Mouse (Mus musculus): ENCODE data around the gene Prpf19. TPM values are rescaled to one million over a fixed set of nuclear protein-coding genes. Genes with fewer than 3 reads are reported as not detected.
A peak's percentile ranks its signal among the peaks of the same experiment; 100 is the strongest.

Gene Prpf19
- 100 to 1,000 TPM; 198 to 199 TPM for total RNA-seq (2021)

DNA sequence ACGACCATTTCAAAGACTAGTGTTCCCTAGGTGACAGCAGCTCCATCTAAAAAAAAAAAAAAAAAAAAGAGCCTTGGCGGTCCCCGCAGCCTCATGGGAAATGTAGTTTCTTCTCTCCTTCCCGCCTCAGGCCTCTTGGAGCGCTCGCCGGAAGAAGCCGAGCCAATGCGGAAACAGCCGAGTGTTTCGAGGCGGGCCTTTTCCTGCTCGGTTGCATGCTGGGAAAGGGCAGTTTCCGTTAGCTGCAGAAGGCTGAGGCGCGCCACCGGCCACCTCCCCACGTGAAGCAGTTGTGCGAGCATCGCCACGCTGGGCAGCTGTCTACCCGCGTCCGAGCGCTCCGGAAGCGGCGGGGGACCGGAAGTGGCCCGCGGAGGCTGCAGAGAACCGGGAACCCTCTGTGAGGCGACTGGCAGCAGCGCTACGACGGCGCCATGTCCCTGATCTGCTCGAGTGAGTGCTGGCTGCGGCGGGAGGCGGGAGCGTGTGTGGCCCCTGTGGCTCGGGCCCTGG is at the start of gene Prpf19:
TSS of gene Prpf19 (plus strand) at position 216 of the 513 bp plus-strand sequence.
- DNase-seq (ENCODE audit: extremely low spot score in 1 of 2, low spot score in 2 of 2) = peak; percentile 97 to 98
- intact Hi-C loops (cut with DNase I) = loop anchor here (5.0 kb wide), 1 partner anchor 52 kb away; the partner anchor contains the start of gene Ccdc86

DNA sequence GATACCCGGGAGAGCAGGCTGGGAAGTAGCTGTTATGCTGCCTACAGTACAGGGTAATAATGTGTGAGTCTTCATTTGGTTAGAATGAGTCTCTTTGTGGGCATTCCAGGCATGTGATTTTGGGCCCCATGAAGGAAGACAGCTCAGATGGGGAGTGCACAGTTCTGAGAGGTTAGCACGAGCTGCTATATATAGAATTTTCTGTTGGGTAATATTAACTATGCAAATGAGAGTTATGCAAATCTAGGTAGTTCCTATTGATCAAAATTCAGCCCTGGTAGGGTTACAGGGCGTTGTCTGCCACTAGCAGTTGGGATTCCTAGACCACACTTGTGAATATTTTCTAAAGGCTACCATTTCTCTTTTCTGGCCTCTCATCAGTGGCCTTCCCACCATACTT is 49.6 kb upstream of the Prpf19 start:
- DNase-seq (ENCODE audit: extremely low spot score in 1 of 2, low spot score in 2 of 2) = no peak
- intact Hi-C loops (cut with DNase I) = no loop called here

- intact Hi-C loops (cut with DNase I) = no loop called here
- DNase-seq (ENCODE audit: extremely low spot score in 1 of 2, low spot score in 2 of 2) = no peak
Observed at GRCm38 (mm10) chr19:10846150-10846549, 48.9 kb upstream of the Prpf19 start.

GRCm38 (mm10) chr19:10847311-10848087 is 47.5 kb upstream of the Prpf19 start:
- intact Hi-C loops (cut with DNase I) = no loop called here
- peak in 1 of 2 experiments; percentile 45 for DNase-seq (ENCODE audit: extremely low spot score in 1 of 2, low spot score in 2 of 2)

GRCm38 (mm10) chr19:10855422-10855821 is 39.6 kb upstream of the Prpf19 start:
- DNase-seq (ENCODE audit: extremely low spot score in 1 of 2, low spot score in 2 of 2) = no peak
- intact Hi-C loops (cut with DNase I) = no loop called here

- DNase-seq (ENCODE audit: extremely low spot score in 1 of 2, low spot score in 2 of 2) = no peak
- intact Hi-C loops (cut with DNase I) = no loop called here
Observed at GRCm38 (mm10) chr19:10856520-10856919, 38.5 kb upstream of the Prpf19 start.

DNA sequence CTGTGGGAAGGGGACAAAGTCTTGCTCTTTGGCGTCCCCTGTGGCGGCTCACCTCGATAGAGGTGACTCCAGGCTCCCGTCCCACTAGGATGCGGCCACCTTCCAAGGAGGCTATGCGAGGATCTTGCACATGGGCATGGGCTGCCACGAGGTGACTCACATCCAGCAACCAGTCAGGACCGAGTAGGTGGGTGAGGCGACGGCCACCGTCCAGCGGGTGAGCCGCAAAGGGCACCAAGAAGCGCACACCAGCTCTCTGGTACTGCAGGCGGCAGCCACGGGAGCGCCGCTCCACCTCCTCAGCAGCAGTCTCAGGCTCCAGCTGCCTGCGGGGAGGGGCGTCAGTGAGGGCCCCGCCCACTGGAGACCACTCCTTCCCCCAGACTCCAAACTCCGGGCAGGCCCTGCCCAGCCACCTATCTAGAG is 34.9 kb upstream of the Prpf19 start:
- DNase-seq (ENCODE audit: extremely low spot score in 1 of 2, low spot score in 2 of 2) = no peak
- intact Hi-C loops (cut with DNase I) = no loop called here

GRCm38 (mm10) chr19:10866351-10866750 is 28.7 kb upstream of the Prpf19 start:
- DNase-seq (ENCODE audit: extremely low spot score in 1 of 2, low spot score in 2 of 2) = no peak
- intact Hi-C loops (cut with DNase I) = loop anchor here (5.0 kb wide), 1 partner anchor 154 kb away; no protein-coding TSS in a partner anchor

GRCm38 (mm10) chr19:10867946-10868622 is 26.9 kb upstream of the Prpf19 start:
- intact Hi-C loops (cut with DNase I) = loop anchor here (5.0 kb wide), 1 partner anchor 156 kb away; no protein-coding TSS in a partner anchor
- DNase-seq (ENCODE audit: extremely low spot score in 1 of 2, low spot score in 2 of 2) = no peak

- intact Hi-C loops (cut with DNase I) = loop anchor here (5.0 kb wide), 1 partner anchor 156 kb away; no protein-coding TSS in a partner anchor
- no peak for DNase-seq (ENCODE audit: extremely low spot score in 1 of 2, low spot score in 2 of 2)
Observed at GRCm38 (mm10) chr19:10868623-10869141, 26.3 kb upstream of the Prpf19 start.

GRCm38 (mm10) chr19:10869241-10869885 is 25.7 kb upstream of the Prpf19 start:
- peak; percentile 71 to 89 for DNase-seq (ENCODE audit: extremely low spot score in 1 of 2, low spot score in 2 of 2)
- intact Hi-C loops (cut with DNase I) = loop anchor here (5.0 kb wide), 1 partner anchor 157 kb away; no protein-coding TSS in a partner anchor

GRCm38 (mm10) chr19:10869886-10870527 is 25.0 kb upstream of the Prpf19 start, which contains the start of gene Tmem132a:
Tmem132a (minus strand) TSS chr19:10869940.
- no peak for DNase-seq (ENCODE audit: extremely low spot score in 1 of 2, low spot score in 2 of 2)
- intact Hi-C loops (cut with DNase I) = loop anchor here (5.0 kb wide), 1 partner anchor 158 kb away; no protein-coding TSS in a partner anchor

- intact Hi-C loops (cut with DNase I) = no loop called here
- no peak for DNase-seq (ENCODE audit: extremely low spot score in 1 of 2, low spot score in 2 of 2)
Observed at GRCm38 (mm10) chr19:10870676-10871075, 24.4 kb upstream of the Prpf19 start.

- intact Hi-C loops (cut with DNase I) = no loop called here
- DNase-seq (ENCODE audit: extremely low spot score in 1 of 2, low spot score in 2 of 2) = no peak
Observed at GRCm38 (mm10) chr19:10871328-10871961, 23.6 kb upstream of the Prpf19 start.

DNA sequence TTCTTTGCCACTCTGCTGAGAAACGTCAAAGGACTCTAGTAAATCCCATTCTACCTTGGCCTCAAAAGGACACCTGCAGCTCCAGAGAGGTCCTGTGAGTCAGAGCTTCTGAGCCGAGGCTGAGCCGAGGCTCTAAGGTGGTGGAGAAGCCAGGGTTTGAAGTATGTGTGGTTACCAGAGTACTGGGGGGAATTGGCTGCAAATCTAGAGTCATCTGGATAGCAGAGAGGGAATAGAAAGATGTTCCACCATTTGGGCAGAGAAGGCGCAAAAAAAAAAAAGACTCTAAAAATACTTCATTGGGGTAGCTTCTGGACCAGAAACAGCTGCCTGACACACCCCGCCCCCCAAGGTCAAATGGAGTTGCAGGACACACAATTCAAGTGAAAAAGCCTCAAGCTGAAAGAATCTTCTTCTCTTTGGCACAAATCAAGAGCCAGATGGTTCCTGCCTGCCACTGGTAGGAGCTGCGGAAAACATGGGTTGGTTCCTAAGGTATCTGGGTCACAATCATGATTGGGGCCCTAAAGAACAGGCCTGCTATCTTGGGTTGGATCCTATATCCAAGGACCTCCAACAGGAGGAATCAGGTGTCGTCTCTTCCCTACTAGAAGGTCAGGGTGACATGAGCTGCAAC is 16.7 kb upstream of the Prpf19 start:
- no peak for DNase-seq (ENCODE audit: extremely low spot score in 1 of 2, low spot score in 2 of 2)
- intact Hi-C loops (cut with DNase I) = no loop called here

- peak in 1 of 2 experiments; percentile 58 for DNase-seq (ENCODE audit: extremely low spot score in 1 of 2, low spot score in 2 of 2)
Observed at GRCm38 (mm10) chr19:10880085-10880974, 14.7 kb upstream of the Prpf19 start.

More at GRCm38 (mm10) chr19:10880085-10880974, 14.7 kb upstream of the Prpf19 start:
- intact Hi-C loops (cut with DNase I) = loop anchor here (5.0 kb wide), 1 partner anchor 168 kb away; no protein-coding TSS in a partner anchor
